Mouse (Mus musculus): ENCODE results near the gene Fgd6. TPM values are rescaled to one million over a fixed set of nuclear protein-coding genes. Genes with fewer than 3 reads are reported as not detected.
A peak's percentile ranks its signal among the peaks of the same experiment; 100 is the strongest.

The Fgd6 gene
- polyA plus RNA-seq, 1 experiment = 5.4 TPM

- DNase-seq (ENCODE audit: low read depth) = no peak
- TF ChIP-seq POLR2A (IDR thresholded peaks at IDR 0.05; ENCODE audit: borderline replicate concordance, extremely low read depth, insufficient read depth, insufficient read length, poor library complexity, severe bottlenecking) (no peak), CTCF (IDR thresholded peaks at IDR 0.05; ENCODE audit: borderline replicate concordance, extremely low read depth, insufficient read depth, insufficient read length) (no peak)
Measured at GRCm38 (mm10) chr10:94047024-94047423, 11.2 kb downstream of the Fgd6 start.

- DNase-seq (ENCODE audit: low read depth) = no peak
Measured at GRCm38 (mm10) chr10:94047845-94048559, 12.2 kb downstream of the Fgd6 start.

GRCm38 (mm10) chr10:94049121-94049520, 13.3 kb downstream of the Fgd6 start:
- TF ChIP-seq POLR2A (IDR thresholded peaks at IDR 0.05; ENCODE audit: borderline replicate concordance, extremely low read depth, insufficient read depth, insufficient read length, poor library complexity, severe bottlenecking) = no peak
- no peak for DNase-seq (ENCODE audit: low read depth)

More at GRCm38 (mm10) chr10:94047845-94048559, 12.2 kb downstream of the Fgd6 start:
- TF ChIP-seq POLR2A (IDR thresholded peaks at IDR 0.05; ENCODE audit: borderline replicate concordance, extremely low read depth, insufficient read depth, insufficient read length, poor library complexity, severe bottlenecking) = no peak
- TF ChIP-seq CTCF (IDR thresholded peaks at IDR 0.05; ENCODE audit: borderline replicate concordance, extremely low read depth, insufficient read depth, insufficient read length) = no peak

- TF ChIP-seq POLR2A (IDR thresholded peaks at IDR 0.05; ENCODE audit: borderline replicate concordance, extremely low read depth, insufficient read depth, insufficient read length, poor library complexity, severe bottlenecking) (no peak), CTCF (IDR thresholded peaks at IDR 0.05; ENCODE audit: borderline replicate concordance, extremely low read depth, insufficient read depth, insufficient read length) (no peak)
Measured at GRCm38 (mm10) chr10:94050736-94051135, 14.9 kb downstream of the Fgd6 start.

GRCm38 (mm10) chr10:94056487-94056886, 20.7 kb downstream of the Fgd6 start:
- DNase-seq (ENCODE audit: low read depth) = no peak
- TF ChIP-seq POLR2A (IDR thresholded peaks at IDR 0.05; ENCODE audit: borderline replicate concordance, extremely low read depth, insufficient read depth, insufficient read length, poor library complexity, severe bottlenecking) (no peak), CTCF (IDR thresholded peaks at IDR 0.05; ENCODE audit: borderline replicate concordance, extremely low read depth, insufficient read depth, insufficient read length) (no peak)

More at GRCm38 (mm10) chr10:94050736-94051135, 14.9 kb downstream of the Fgd6 start:
- no peak for DNase-seq (ENCODE audit: low read depth)

GRCm38 (mm10) chr10:94059618-94060055, 23.8 kb downstream of the Fgd6 start:
- DNase-seq (ENCODE audit: low read depth) = no peak
- TF ChIP-seq CTCF (IDR thresholded peaks at IDR 0.05; ENCODE audit: borderline replicate concordance, extremely low read depth, insufficient read depth, insufficient read length) (no peak), POLR2A (IDR thresholded peaks at IDR 0.05; ENCODE audit: borderline replicate concordance, extremely low read depth, insufficient read depth, insufficient read length, poor library complexity, severe bottlenecking) (no peak)

GRCm38 (mm10) chr10:94060190-94060589, 24.4 kb downstream of the Fgd6 start:
- no peak for DNase-seq (ENCODE audit: low read depth)
- TF ChIP-seq CTCF (IDR thresholded peaks at IDR 0.05; ENCODE audit: borderline replicate concordance, extremely low read depth, insufficient read depth, insufficient read length) (no peak), POLR2A (IDR thresholded peaks at IDR 0.05; ENCODE audit: borderline replicate concordance, extremely low read depth, insufficient read depth, insufficient read length, poor library complexity, severe bottlenecking) (no peak)

GRCm38 (mm10) chr10:94062357-94062756, 26.6 kb downstream of the Fgd6 start:
- no peak for DNase-seq (ENCODE audit: low read depth)
- TF ChIP-seq POLR2A (IDR thresholded peaks at IDR 0.05; ENCODE audit: borderline replicate concordance, extremely low read depth, insufficient read depth, insufficient read length, poor library complexity, severe bottlenecking) (no peak), CTCF (IDR thresholded peaks at IDR 0.05; ENCODE audit: borderline replicate concordance, extremely low read depth, insufficient read depth, insufficient read length) (no peak)

- TF ChIP-seq POLR2A (IDR thresholded peaks at IDR 0.05; ENCODE audit: borderline replicate concordance, extremely low read depth, insufficient read depth, insufficient read length, poor library complexity, severe bottlenecking) = no peak
- no peak for TF ChIP-seq CTCF (IDR thresholded peaks at IDR 0.05; ENCODE audit: borderline replicate concordance, extremely low read depth, insufficient read depth, insufficient read length)
- DNase-seq (ENCODE audit: low read depth) = no peak
Measured at GRCm38 (mm10) chr10:94066896-94067295, 31.1 kb downstream of the Fgd6 start.

- TF ChIP-seq CTCF (IDR thresholded peaks at IDR 0.05; ENCODE audit: borderline replicate concordance, extremely low read depth, insufficient read depth, insufficient read length) = no peak
- no peak for TF ChIP-seq POLR2A (IDR thresholded peaks at IDR 0.05; ENCODE audit: borderline replicate concordance, extremely low read depth, insufficient read depth, insufficient read length, poor library complexity, severe bottlenecking)
- DNase-seq (ENCODE audit: low read depth) = no peak
Measured at GRCm38 (mm10) chr10:94068701-94069100, 32.9 kb downstream of the Fgd6 start.

- no peak for DNase-seq (ENCODE audit: low read depth)
- TF ChIP-seq CTCF (IDR thresholded peaks at IDR 0.05; ENCODE audit: borderline replicate concordance, extremely low read depth, insufficient read depth, insufficient read length) (no peak), POLR2A (IDR thresholded peaks at IDR 0.05; ENCODE audit: borderline replicate concordance, extremely low read depth, insufficient read depth, insufficient read length, poor library complexity, severe bottlenecking) (no peak)
Measured at GRCm38 (mm10) chr10:94071641-94072040, 35.8 kb downstream of the Fgd6 start.

- peak; percentile 56 for DNase-seq (ENCODE audit: low read depth)
- TF ChIP-seq POLR2A (IDR thresholded peaks at IDR 0.05; ENCODE audit: borderline replicate concordance, extremely low read depth, insufficient read depth, insufficient read length, poor library complexity, severe bottlenecking) (no peak), CTCF (IDR thresholded peaks at IDR 0.05; ENCODE audit: borderline replicate concordance, extremely low read depth, insufficient read depth, insufficient read length) (no peak)
Measured at GRCm38 (mm10) chr10:94072261-94072915, 36.6 kb downstream of the Fgd6 start.
